Mouse (Mus musculus): ENCODE data around the gene Mettl16. TPM values are rescaled to one million over a fixed set of nuclear protein-coding genes. Genes with fewer than 3 reads are reported as not detected.

The Mettl16 gene
- total RNA-seq, 2 experiments from 2014 or later: 19.0 to 19.9 TPM

GRCm38 (mm10) chr11:74830256-74831161 is 59.9 kb downstream of the Mettl16 start, which contains the start of gene Mnt:
Mnt (plus strand) TSS chr11:74830920.
- DNase-seq (ENCODE audit: low spot score in 2 of 2): peak; percentile 88 to 96

GRCm38 (mm10) chr11:74831191-74831605 is 60.6 kb downstream of the Mettl16 start:
- no peak for DNase-seq (ENCODE audit: low spot score in 2 of 2)

GRCm38 (mm10) chr11:74831606-74832451 is 61.2 kb downstream of the Mettl16 start:
- DNase-seq (ENCODE audit: low spot score in 2 of 2): peak; percentile 98 to 99

GRCm38 (mm10) chr11:74832503-74833143 is 62.0 kb downstream of the Mettl16 start:
- DNase-seq (ENCODE audit: low spot score in 2 of 2): peak in 1 of 2 experiments; percentile 54

- DNase-seq (ENCODE audit: low spot score in 2 of 2): peak in 1 of 2 experiments; percentile 17
These were observed 63.1 kb downstream of the Mettl16 start for GRCm38 (mm10) chr11:74833536-74834358.

- DNase-seq (ENCODE audit: low spot score in 2 of 2): no peak
These were observed 63.7 kb downstream of the Mettl16 start for GRCm38 (mm10) chr11:74834359-74834638.

- no peak for DNase-seq (ENCODE audit: low spot score in 2 of 2)
These were observed 64.1 kb downstream of the Mettl16 start for GRCm38 (mm10) chr11:74834650-74835277.

GRCm38 (mm10) chr11:74835593-74836224 is 65.1 kb downstream of the Mettl16 start:
- DNase-seq (ENCODE audit: low spot score in 2 of 2): no peak

GRCm38 (mm10) chr11:74836225-74837055 is 65.8 kb downstream of the Mettl16 start:
- DNase-seq (ENCODE audit: low spot score in 2 of 2): no peak

- no peak for DNase-seq (ENCODE audit: low spot score in 2 of 2)
These were observed 66.5 kb downstream of the Mettl16 start for GRCm38 (mm10) chr11:74837056-74837693.

GRCm38 (mm10) chr11:74837694-74838431 is 67.2 kb downstream of the Mettl16 start:
- DNase-seq (ENCODE audit: low spot score in 2 of 2): peak; percentile 82 to 89

- DNase-seq (ENCODE audit: low spot score in 2 of 2): peak; percentile 84 to 91
These were observed 67.8 kb downstream of the Mettl16 start for GRCm38 (mm10) chr11:74838441-74838840.

- no peak for DNase-seq (ENCODE audit: low spot score in 2 of 2)
These were observed 68.3 kb downstream of the Mettl16 start for GRCm38 (mm10) chr11:74838971-74839370.

GRCm38 (mm10) chr11:74839860-74840715 is 69.5 kb downstream of the Mettl16 start:
- no peak for DNase-seq (ENCODE audit: low spot score in 2 of 2)

GRCm38 (mm10) chr11:74840739-74841138 is 70.1 kb downstream of the Mettl16 start:
- no peak for DNase-seq (ENCODE audit: low spot score in 2 of 2)

- DNase-seq (ENCODE audit: low spot score in 2 of 2): no peak
These were observed 70.7 kb downstream of the Mettl16 start for GRCm38 (mm10) chr11:74841366-74841765.
